Mouse (Mus musculus): ENCODE data around the gene Csrnp1. TPM values are rescaled to one million over a fixed set of nuclear protein-coding genes. Genes with fewer than 3 reads are reported as not detected.

The Csrnp1 gene
- polyA plus RNA-seq, 1 experiment = 9.2 TPM

DNA sequence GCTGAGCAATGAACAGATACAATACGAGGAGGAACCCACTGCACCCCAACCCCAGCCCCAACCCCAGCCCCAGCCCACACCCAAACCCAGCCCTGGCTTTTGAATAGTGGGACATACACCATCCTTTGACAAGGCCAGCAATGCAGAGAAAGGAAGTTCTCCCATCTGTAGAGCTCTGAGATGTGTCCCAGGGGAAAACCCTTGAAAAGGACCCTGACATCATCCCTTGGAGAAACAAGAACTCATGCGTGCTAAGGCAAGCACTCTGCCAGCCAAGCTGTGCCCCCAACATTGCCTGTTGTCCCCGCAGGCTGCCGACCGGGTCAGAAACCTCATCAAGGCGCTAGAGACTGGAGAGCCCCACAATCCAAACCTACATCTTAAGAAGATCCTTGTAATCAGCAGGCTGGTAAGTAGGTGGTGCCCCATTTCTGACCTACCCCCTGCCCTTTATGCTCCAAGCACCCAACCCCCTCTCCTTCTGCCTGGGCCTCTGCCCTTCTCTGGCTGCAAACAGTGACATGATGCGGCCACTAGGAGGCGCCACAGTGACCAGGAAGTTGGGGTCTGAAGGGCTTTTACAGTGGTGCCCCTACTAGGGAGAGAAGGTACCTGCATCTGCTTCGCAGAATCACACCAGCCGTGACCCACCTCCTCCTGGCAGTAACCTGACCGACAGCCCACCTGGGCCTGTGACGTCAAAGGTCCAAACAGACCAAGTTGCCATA lies 39.1 kb downstream of the Csrnp1 start:
- peaks cover 11% of the 10 kb centered on the region for H3K27me3 ChIP-seq (ENCODE audit: control insufficient read depth, insufficient read depth, insufficient read length)
- TF ChIP-seq MAX (IDR thresholded peaks at IDR 0.05; ENCODE audit: low read depth) = no peak
- TF ChIP-seq TCF3 (IDR thresholded peaks at IDR 0.05; ENCODE audit: insufficient read length, low read depth) = no peak
- TF ChIP-seq SRF (IDR thresholded peaks at IDR 0.05; ENCODE audit: control insufficient read depth, insufficient read length, low read depth) = no peak
- no peak for TF ChIP-seq POLR2A (IDR thresholded peaks at IDR 0.05; ENCODE audit: insufficient read length, low read depth)
- no peak for TF ChIP-seq MYOG (IDR thresholded peaks at IDR 0.05; ENCODE audit: control insufficient read depth in 1 of 3, insufficient read depth in 1 of 3, insufficient read length in 2 of 3, low read depth in 2 of 3)
- TF ChIP-seq POLR2AphosphoS2 (IDR thresholded peaks at IDR 0.05; ENCODE audit: insufficient read length, low read depth) = no peak
- no peak for TF ChIP-seq USF1 (IDR thresholded peaks at IDR 0.05; ENCODE audit: low read depth)
- TF ChIP-seq REST (IDR thresholded peaks at IDR 0.05; ENCODE audit: insufficient read depth, insufficient read length) = no peak
- TF ChIP-seq TCF12 (IDR thresholded peaks at IDR 0.05; ENCODE audit: insufficient read depth, poor library complexity, severe bottlenecking) = no peak
- no peak for TF ChIP-seq MYOD1 (IDR thresholded peaks at IDR 0.05; ENCODE audit: control insufficient read depth in 1 of 3, insufficient read length in 2 of 3, low read depth in 2 of 3)
- TF ChIP-seq E2F4 (IDR thresholded peaks at IDR 0.05; ENCODE audit: insufficient read depth) = no peak
- TF ChIP-seq CEBPB (IDR thresholded peaks at IDR 0.05; ENCODE audit: insufficient read depth, poor library complexity, severe bottlenecking) = no peak

DNA sequence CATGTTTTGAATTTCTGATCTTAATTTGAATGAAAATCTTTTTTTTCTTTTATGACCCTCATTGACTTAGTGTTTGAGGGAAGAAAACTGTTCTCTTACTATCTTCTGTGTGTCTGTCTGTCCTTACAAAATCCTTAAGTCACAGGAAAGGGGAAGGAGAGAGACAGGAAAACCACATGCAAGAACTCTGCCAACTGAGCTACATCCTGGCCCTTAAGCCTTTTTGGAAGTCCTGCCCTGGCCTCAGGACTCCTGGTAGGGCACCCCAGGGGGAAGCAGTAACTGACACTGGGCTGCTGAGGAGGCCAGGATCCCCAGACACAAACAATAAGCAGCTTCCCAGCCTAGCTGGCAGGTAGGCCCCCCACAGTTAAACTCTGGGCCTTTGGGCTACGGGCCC lies 41.1 kb downstream of the Csrnp1 start:
- Histone ChIP-seq H3K79me2 (ENCODE audit: control insufficient read depth, insufficient read depth) (no peaks in the 10 kb centered on the region), H3K4me2 (ENCODE audit: low read depth) (no peak overlapping the region), H3ac (ENCODE audit: control insufficient read depth, insufficient read length) (no peak overlapping the region), H3K27me3 (ENCODE audit: control insufficient read depth, insufficient read depth, insufficient read length) (peaks cover 7% of the 10 kb centered on the region), H3K4me3 (no peak overlapping the region), H3K36me3 (ENCODE audit: control insufficient read depth, insufficient read depth) (no peaks in the 10 kb centered on the region)
- no peak for TF ChIP-seq POLR2A (IDR thresholded peaks at IDR 0.05; ENCODE audit: insufficient read length, low read depth)
- no peak for TF ChIP-seq MYOG (IDR thresholded peaks at IDR 0.05; ENCODE audit: control insufficient read depth in 1 of 3, insufficient read depth in 1 of 3, insufficient read length in 2 of 3, low read depth in 2 of 3)
- TF ChIP-seq SRF (IDR thresholded peaks at IDR 0.05; ENCODE audit: control insufficient read depth, insufficient read length, low read depth) = no peak
- TF ChIP-seq USF1 (IDR thresholded peaks at IDR 0.05; ENCODE audit: low read depth) = no peak
- no peak for TF ChIP-seq TCF12 (IDR thresholded peaks at IDR 0.05; ENCODE audit: insufficient read depth, poor library complexity, severe bottlenecking)
- TF ChIP-seq TCF3 (IDR thresholded peaks at IDR 0.05; ENCODE audit: insufficient read length, low read depth) = no peak
- TF ChIP-seq REST (IDR thresholded peaks at IDR 0.05; ENCODE audit: insufficient read depth, insufficient read length) = no peak
- no peak for TF ChIP-seq CEBPB (IDR thresholded peaks at IDR 0.05; ENCODE audit: insufficient read depth, poor library complexity, severe bottlenecking)
- TF ChIP-seq POLR2AphosphoS2 (IDR thresholded peaks at IDR 0.05; ENCODE audit: insufficient read length, low read depth) = no peak
- TF ChIP-seq MAX (IDR thresholded peaks at IDR 0.05; ENCODE audit: low read depth) = no peak
- no peak for TF ChIP-seq MYOD1 (IDR thresholded peaks at IDR 0.05; ENCODE audit: control insufficient read depth in 1 of 3, insufficient read length in 2 of 3, low read depth in 2 of 3)
- no peak for TF ChIP-seq E2F4 (IDR thresholded peaks at IDR 0.05; ENCODE audit: insufficient read depth)

More for the DNA sequence above, 39.1 kb downstream of the Csrnp1 start:
- Histone ChIP-seq H3K4me3 (no peak overlapping the region), H3K4me2 (ENCODE audit: low read depth) (no peak overlapping the region), H3K79me2 (ENCODE audit: control insufficient read depth, insufficient read depth) (no peaks in the 10 kb centered on the region), H3K36me3 (ENCODE audit: control insufficient read depth, insufficient read depth) (no peaks in the 10 kb centered on the region), H3ac (ENCODE audit: control insufficient read depth, insufficient read length) (no peak overlapping the region)

- Histone ChIP-seq H3K4me3 (no peak overlapping the region), H3K36me3 (ENCODE audit: control insufficient read depth, insufficient read depth) (no peaks in the 10 kb centered on the region), H3K27me3 (ENCODE audit: control insufficient read depth, insufficient read depth, insufficient read length) (peaks cover 5% of the 10 kb centered on the region), H3K4me2 (ENCODE audit: low read depth) (no peak overlapping the region), H3K79me2 (ENCODE audit: control insufficient read depth, insufficient read depth) (no peaks in the 10 kb centered on the region), H3ac (ENCODE audit: control insufficient read depth, insufficient read length) (no peak overlapping the region)
- no peak for TF ChIP-seq E2F4 (IDR thresholded peaks at IDR 0.05; ENCODE audit: insufficient read depth)
- no peak for TF ChIP-seq POLR2A (IDR thresholded peaks at IDR 0.05; ENCODE audit: insufficient read length, low read depth)
- no peak for TF ChIP-seq SRF (IDR thresholded peaks at IDR 0.05; ENCODE audit: control insufficient read depth, insufficient read length, low read depth)
- no peak for TF ChIP-seq USF1 (IDR thresholded peaks at IDR 0.05; ENCODE audit: low read depth)
- no peak for TF ChIP-seq TCF12 (IDR thresholded peaks at IDR 0.05; ENCODE audit: insufficient read depth, poor library complexity, severe bottlenecking)
- no peak for TF ChIP-seq MYOD1 (IDR thresholded peaks at IDR 0.05; ENCODE audit: control insufficient read depth in 1 of 3, insufficient read length in 2 of 3, low read depth in 2 of 3)
- no peak for TF ChIP-seq CEBPB (IDR thresholded peaks at IDR 0.05; ENCODE audit: insufficient read depth, poor library complexity, severe bottlenecking)
- TF ChIP-seq REST (IDR thresholded peaks at IDR 0.05; ENCODE audit: insufficient read depth, insufficient read length) = no peak
- no peak for TF ChIP-seq MAX (IDR thresholded peaks at IDR 0.05; ENCODE audit: low read depth)
Observed at GRCm38 (mm10) chr9:119941861-119942260, 42.6 kb downstream of the Csrnp1 start.

- no peak overlapping the region for H3K4me2 ChIP-seq (ENCODE audit: low read depth)
- no peak for TF ChIP-seq REST (IDR thresholded peaks at IDR 0.05; ENCODE audit: insufficient read depth, insufficient read length)
- peak; percentile 50 for TF ChIP-seq TCF12 (IDR thresholded peaks at IDR 0.05; ENCODE audit: insufficient read depth, poor library complexity, severe bottlenecking)
- TF ChIP-seq MYOG (IDR thresholded peaks at IDR 0.05; ENCODE audit: control insufficient read depth in 1 of 3, insufficient read depth in 1 of 3, insufficient read length in 2 of 3, low read depth in 2 of 3) = peak; percentile 56 to 95 (median 82)
- peak; percentile 52 to 97 (median 95) for TF ChIP-seq MYOD1 (IDR thresholded peaks at IDR 0.05; ENCODE audit: control insufficient read depth in 1 of 3, insufficient read length in 2 of 3, low read depth in 2 of 3)
- H3K36me3 ChIP-seq (ENCODE audit: control insufficient read depth, insufficient read depth) = no peaks in the 10 kb centered on the region
- no peak overlapping the region for H3K4me3 ChIP-seq
- no peak overlapping the region for H3ac ChIP-seq (ENCODE audit: control insufficient read depth, insufficient read length)
- peaks cover under 1% of the 10 kb centered on the region for H3K27me3 ChIP-seq (ENCODE audit: control insufficient read depth, insufficient read depth, insufficient read length)
- H3K79me2 ChIP-seq (ENCODE audit: control insufficient read depth, insufficient read depth) = peaks cover 3% of the 10 kb centered on the region
Observed at GRCm38 (mm10) chr9:119941407-119941806, 43.1 kb downstream of the Csrnp1 start.
